8 mouse cellular contexts compared by ENCODE assay signal in the genomic region with DNA sequence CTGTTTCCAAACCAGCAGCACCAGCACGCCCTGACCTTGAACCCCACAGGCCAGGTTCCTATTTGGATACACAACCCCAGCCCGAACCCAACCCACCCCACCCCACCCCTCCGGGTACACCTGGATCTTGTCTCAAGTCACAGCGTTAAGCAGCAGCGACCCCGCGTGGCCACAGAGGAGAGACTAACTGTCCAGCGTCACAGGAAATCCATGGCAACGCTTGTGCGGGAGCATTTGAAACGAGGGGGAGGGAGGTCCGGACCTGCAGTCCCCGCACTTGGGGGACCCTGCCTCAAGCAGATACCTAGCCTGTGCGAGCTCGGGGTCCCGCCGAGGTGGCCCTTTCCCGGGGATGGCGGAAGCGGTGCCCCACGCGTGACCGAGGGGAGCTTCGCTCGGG. TPM values are rescaled to one million over a fixed set of nuclear protein-coding genes. Genes with fewer than 3 reads are reported as not detected.
DNase-seq lines count a peak whose midpoint lies in the region; ATAC-seq lines count a peak whose summit lies in the region.

No protein-coding gene starts in this region.

- H3K9me3 ChIP-seq in hindbrain, embryonic 12.5 days (replicated peaks), result no peaks in the 10 kb centered on the region

- no peaks in the 10 kb centered on the region for H3K36me3 ChIP-seq in hindbrain, embryonic 12.5 days

- H3K27me3 ChIP-seq in hindbrain, embryonic 12.5 days, result peaks cover 19% of the 10 kb centered on the region

- 2% methylated on average over 25 of the region's 25 CpGs for WGBS in hindbrain, embryonic 12.5 days

- peak overlapping the region; percentile 63 for H3K4me3 ChIP-seq in hindbrain, embryonic 12.5 days

- peak; percentile 77 for DNase-seq in Muller cell, postnatal 12 days (ENCODE audit: inconsistent ontology term)
- DNase-seq in cerebellum, adult 8-10 months, result peak; percentile 77
- DNase-seq in frontal cortex, postnatal 10 days (ENCODE audit: low spot score in 2 of 2), result peak; percentile 63 to 81
- peak; percentile 74 to 94 for DNase-seq in layer of hippocampus, postnatal 25 days (ENCODE audit: extremely low spot score in 1 of 2, low spot score in 1 of 2)
- peak; percentile 85 for DNase-seq in lung, postnatal 25 days (ENCODE audit: low spot score)
- peak; percentile 79 for DNase-seq in retina, adult 2 months (ENCODE audit: low read depth, low spot score)
- DNase-seq in thymus, postnatal 25 days, result peak; percentile 92

- peaks cover 12% of the 10 kb centered on the region; the same call in 1 of the 2 replicates for H3K4me1 ChIP-seq in hindbrain, embryonic 12.5 days

- H3K4me2 ChIP-seq in hindbrain, embryonic 12.5 days (replicated peaks), result peak overlapping the region; percentile 99

- H3K9ac ChIP-seq in hindbrain, embryonic 12.5 days, result peak overlapping the region; percentile 71

- ATAC-seq in hindbrain, embryonic 12.5 days (ENCODE audit: low FRiP score), result peak; percentile 57

- H3K27ac ChIP-seq in hindbrain, embryonic 12.5 days, result 0 out of 2 replicates have a peak overlapping the region, but pooled peaks have one; percentile 30

RNA-seq across cellular contexts. Expression of a gene that starts 0.8 kb away (rescaled TPM):
- polyA plus RNA-seq in hindbrain, embryonic 12.5 days (2016; fragmentation: Nextera tagmentation; extraction: Ambion mirVana), result 1.9 and 2.6 TPM in 2 replicates
- total RNA-seq in layer of hippocampus, postnatal 25 days (2021), result 1 to 10 TPM; 1.2 to 1.3 TPM

Comparison
In these comparisons a context has a peak if more than half of its experiments do, and no peak if none do; other contexts are left out.
1. Peak in every context shown above with its lines: DNase-seq, ATAC-seq, H3K4me3 ChIP-seq and H3K27ac ChIP-seq.